Mouse (Mus musculus) adrenal gland, adult 8-10 months (tissue): ENCODE measurements around the gene Ugt1a5. TPM values are rescaled to one million over a fixed set of nuclear protein-coding genes. Genes with fewer than 3 reads are reported as not detected.

ENCODE experiments used
- DNase-seq: peaks from one replicate; pipeline ENCODE4 v3.0.0; 2022
- total RNA-seq, 4 experiments: library from RNA; stranded (reverse); gene quantifications; 2 replicates each; pipeline ENCODE4 v1.2.4; 2022

The Ugt1a5 gene
- total RNA-seq, 4 experiments from 2014 or later: 0.38 to 1.3 (median 0.73) TPM; not detected in 1

DNA sequence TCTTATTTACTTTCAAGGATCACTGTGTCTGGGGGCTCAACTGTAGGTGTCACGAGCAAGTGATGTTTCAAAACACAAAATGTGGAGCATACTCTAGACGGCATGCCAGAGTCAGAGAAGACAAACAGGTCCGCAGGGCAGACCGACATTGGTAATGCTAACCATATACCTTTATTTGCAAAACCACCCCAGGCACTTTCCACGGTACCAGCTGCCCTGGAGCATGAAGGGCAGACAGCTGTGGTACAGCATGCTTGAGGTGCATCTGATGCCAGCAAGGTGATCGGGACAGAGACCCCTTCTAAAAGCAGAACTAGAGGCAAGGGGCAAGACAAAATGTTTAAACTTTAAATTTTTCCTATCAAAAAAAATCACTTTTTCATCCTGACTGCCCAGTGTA, 97.1 kb downstream of the Ugt1a5 start:
- no peak for DNase-seq

DNA sequence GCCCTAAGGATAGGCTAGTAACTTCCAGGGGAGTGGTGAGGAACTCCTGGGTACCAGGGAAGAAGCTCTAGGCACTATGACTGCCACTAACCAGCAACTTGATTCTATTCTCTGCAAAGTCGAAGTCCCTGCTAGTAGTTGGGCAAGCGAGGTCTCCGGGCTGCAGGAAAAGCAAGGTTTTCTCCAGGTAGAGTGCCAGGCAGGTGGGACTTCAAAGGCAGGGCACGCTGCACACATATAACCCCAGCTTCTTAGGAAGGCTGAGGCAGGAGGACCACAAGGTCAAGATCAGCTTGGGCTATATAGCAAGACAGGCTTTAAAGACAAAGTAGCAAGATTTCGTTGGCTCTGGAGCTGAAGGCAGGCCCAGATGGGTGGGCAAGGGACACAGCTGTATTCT, 98.0 kb downstream of the Ugt1a5 start:
- no peak for DNase-seq

DNA sequence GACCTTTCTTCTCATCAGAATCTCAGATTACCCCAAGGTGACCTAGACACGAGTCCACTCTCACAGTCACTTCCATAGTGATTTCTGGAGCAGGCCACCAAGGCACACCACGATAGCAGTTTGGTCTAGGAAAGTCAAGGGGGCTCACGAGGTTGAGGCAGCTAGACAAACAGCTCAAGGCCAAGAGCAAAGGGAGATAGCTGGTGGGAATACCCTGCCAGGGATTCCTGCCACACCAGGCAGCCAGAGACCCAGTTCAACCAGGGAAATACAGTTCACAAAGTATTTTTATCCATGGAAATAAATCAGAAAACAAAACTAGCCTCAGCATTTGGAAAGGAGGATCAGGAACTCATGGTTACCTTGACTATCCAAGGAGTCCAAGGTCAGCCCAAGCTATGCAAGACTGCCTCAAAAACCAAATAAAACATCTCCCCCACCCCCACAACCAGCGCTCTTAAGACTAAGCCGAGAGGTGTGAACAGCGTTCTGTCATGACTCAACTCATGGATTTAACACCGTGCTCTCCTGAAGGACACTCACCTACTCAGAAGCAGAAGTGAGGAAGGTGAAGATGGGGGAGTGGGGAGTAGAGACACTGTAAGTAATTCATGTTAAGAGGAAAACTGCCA, 98.5 kb downstream of the Ugt1a5 start:
- no peak for DNase-seq

GRCm38 (mm10) chr1:88264869-88265240, 99.0 kb downstream of the Ugt1a5 start:
- no peak for DNase-seq

DNA sequence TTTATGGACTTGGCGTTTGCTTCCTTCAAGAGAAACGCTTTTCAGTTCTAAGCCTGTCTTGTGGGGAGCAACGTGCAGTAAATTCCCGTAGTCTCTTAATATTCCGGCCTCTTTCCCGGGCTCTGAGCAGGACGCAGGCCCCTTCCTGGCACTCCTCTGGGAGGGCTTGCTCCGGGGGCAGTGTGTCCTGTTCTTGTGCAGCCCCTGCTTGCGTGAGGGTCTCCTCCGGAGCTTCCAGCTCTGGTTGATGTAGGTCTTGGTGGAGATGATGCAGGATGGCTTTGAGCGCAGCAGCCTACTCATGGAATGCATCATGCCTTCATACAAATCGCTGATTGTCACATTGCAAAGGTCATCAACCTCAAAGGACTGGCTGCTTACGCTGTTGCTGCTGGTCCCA, 100.3 kb downstream of the Ugt1a5 start:
- DNase-seq: no peak

GRCm38 (mm10) chr1:88267489-88267888, 101.7 kb downstream of the Ugt1a5 start:
- no peak for DNase-seq

GRCm38 (mm10) chr1:88268070-88268469, 102.3 kb downstream of the Ugt1a5 start:
- no peak for DNase-seq

Other genes starting within 250 kb of the Ugt1a5 start
- 10 to 100 TPM; 25.3 to 45.1 (median 31.9) TPM for gene Usp40, start 157.5 kb upstream of the Ugt1a5 start, total RNA-seq
- not detected for gene Ugt1a10, start 110.6 kb upstream of the Ugt1a5 start, total RNA-seq
- under 1 TPM in 1 of 4 experiments, not detected in 3; 0.17 TPM for gene Ugt1a9, start 95.2 kb upstream of the Ugt1a5 start, total RNA-seq
- not detected for gene Ugt1a8, start 78.2 kb upstream of the Ugt1a5 start, total RNA-seq
- 1 to 10 TPM; 1.0 to 4.2 (median 3.2) TPM for gene Ugt1a7c, start 71.0 kb upstream of the Ugt1a5 start, total RNA-seq
- 10 to 100 TPM in 1 of 4 experiments, 1 to 10 TPM in 3; 2.8 to 10.2 (median 5.2) TPM for gene Ugt1a6b, start 62.8 kb upstream of the Ugt1a5 start, total RNA-seq
- gene Ugt1a6a, start 31.2 kb upstream of the Ugt1a5 start, total RNA-seq: 10 to 100 TPM in 2 of 4 experiments, 1 to 10 TPM in 2; 5.9 to 25.6 (median 9.6) TPM
- gene Ugt1a2, start 34.6 kb downstream of the Ugt1a5 start, total RNA-seq: under 1 TPM in 3 of 4 experiments, not detected in 1; 0.24 to 0.51 (median 0.28) TPM
- 1 to 10 TPM; 1.8 to 4.7 (median 3.3) TPM for gene Dnajb3, start 39.8 kb downstream of the Ugt1a5 start, total RNA-seq
- 10 to 100 TPM in 2 of 4 experiments, under 1 TPM in 2; 0.40 to 83.2 (median 28.8) TPM for gene Ugt1a1, start 45.9 kb downstream of the Ugt1a5 start, total RNA-seq
- gene Mroh2a, start 61.0 kb downstream of the Ugt1a5 start, total RNA-seq: under 1 TPM in 2 of 4 experiments, not detected in 2; 0.10 to 0.16 TPM
- 10 to 100 TPM; 33.0 to 55.0 (median 43.2) TPM for gene Hjurp, start 111.6 kb downstream of the Ugt1a5 start, total RNA-seq
- gene Trpm8, start 111.6 kb downstream of the Ugt1a5 start, total RNA-seq: not detected
- not detected for gene Spp2, start 240.9 kb downstream of the Ugt1a5 start, total RNA-seq